Mouse (Mus musculus): Measurements from ENCODE around the gene Ddit4.

GRCm38 (mm10) chr10:59956681-59957080 lies 5.0 kb upstream of the Ddit4 start:
- TF ChIP-seq CTCF (IDR thresholded peaks at IDR 0.05; ENCODE audit: low read depth) (no peak), EP300 (IDR thresholded peaks at IDR 0.05; ENCODE audit: low read depth) (no peak)
